Mouse (Mus musculus) naive thymus-derived CD4-positive, alpha-beta T cell, adult 5 months (primary cell): Measurements from ENCODE around the gene Ppib. TPM values are rescaled to one million over a fixed set of nuclear protein-coding genes. Genes with fewer than 3 reads are reported as not detected.

Experiments
- polyA plus RNA-seq: library from polyadenylated mRNA; unstranded; fragments of 100-300 nt; shearing (Covaris generic); gene quantifications from one replicate; pipeline ENCODE4 v1.2.1, GENCODE M21; 2017

Ppib gene
- 180 TPM for polyA plus RNA-seq

GRCm38 (mm10) chr9:66059583-66060307 lies at the start of gene Ppib:
Gene Ppib (plus strand): TSS chr9:66060222.

GRCm38 (mm10) chr9:66069583-66069982 lies 9.6 kb downstream of the Ppib start, which contains the start of gene Snx22:
Gene Snx22 (minus strand): TSS chr9:66069719.

Other genes starting within 250 kb of the Ppib start
- 6.0 TPM for gene Zfp609, start 232.7 kb upstream of the Ppib start, polyA plus RNA-seq
- gene Pclaf, start 170.0 kb upstream of the Ppib start, polyA plus RNA-seq = 0.15 TPM
- gene Trip4, start 151.4 kb upstream of the Ppib start, polyA plus RNA-seq = 23.4 TPM
- gene Csnk1g1, start 151.3 kb upstream of the Ppib start, polyA plus RNA-seq = 38.5 TPM
- 0.58 TPM for gene Snx22, start 9.5 kb downstream of the Ppib start, polyA plus RNA-seq
- 120 TPM for gene Snx1, start 66.4 kb downstream of the Ppib start, polyA plus RNA-seq
- gene Ciao2a, start 66.4 kb downstream of the Ppib start, polyA plus RNA-seq = 66.5 TPM
- not detected for gene Dapk2, start 98.0 kb downstream of the Ppib start, polyA plus RNA-seq